Mouse (Mus musculus) forebrain, embryonic 13.5 days (tissue): ENCODE measurements around the gene Brix1. TPM values are rescaled to one million over a fixed set of nuclear protein-coding genes. Genes with fewer than 3 reads are reported as not detected.

Experiments
- ATAC-seq: fragments of 200-750 bp; cut with Nextera tagmentation; 2 replicates; pipeline ENCODE4 v1.8.0; 2017
- H3K27ac ChIP-seq: fragments of 300-500 bp; sonication (generic); 2 replicates; pipeline ENCODE4 v1.5.1; 2015; ENCODE audit warnings: inconsistent platforms, mild to moderate bottlenecking, moderate library complexity
- H3K27me3 ChIP-seq: fragments of 300-500 bp; sonication (generic); 2 replicates; pipeline ENCODE4 v1.6.1; 2015; ENCODE audit warnings: mild to moderate bottlenecking, inconsistent platforms
- H3K36me3 ChIP-seq: fragments of 300-500 bp; sonication (generic); 2 replicates; pipeline ENCODE4 v1.6.1; 2015; ENCODE audit warnings: mild to moderate bottlenecking, inconsistent platforms; ENCODE audit not compliant: poor library complexity, severe bottlenecking
- H3K4me1 ChIP-seq: fragments of 300-500 bp; sonication (generic); 2 replicates; pipeline ENCODE4 v1.6.1; 2015; ENCODE audit warnings: inconsistent platforms
- H3K4me2 ChIP-seq: fragments of 300-500 bp; sonication (generic); 2 replicates; pipeline ENCODE4 v1.6.1; 2015; ENCODE audit warnings: inconsistent platforms, mild to moderate bottlenecking, moderate library complexity
- H3K4me3 ChIP-seq: fragments of 300-500 bp; sonication (generic); 2 replicates; pipeline ENCODE4 v1.5.1; 2015; ENCODE audit warnings: mild to moderate bottlenecking, inconsistent platforms
- H3K9ac ChIP-seq: fragments of 300-500 bp; sonication (generic); 2 replicates; pipeline ENCODE4 v1.6.1; 2015; ENCODE audit warnings: mild to moderate bottlenecking, inconsistent platforms
- H3K9me3 ChIP-seq: fragments of 300-500 bp; sonication (generic); replicated peaks from 2 replicates; pipeline ENCODE4 v1.6.1; 2016; ENCODE audit warnings: inconsistent platforms
- WGBS: fragments of 180-500 bp; shearing (Covaris S2); methylation state at CpG from one replicate; pipeline ENCODE4 v1.1.7; 2015; 5-methylcytosine and 5-hydroxymethylcytosine counted together
- polyA plus RNA-seq: library from polyadenylated mRNA; unstranded; fragments of >200 nt; fragmentation: Nextera tagmentation; extraction: Ambion mirVana; gene quantifications from 2 replicates; pipeline ENCODE4 v1.2.1, GENCODE M21; 2015

The Brix1 gene
- polyA plus RNA-seq, 1 experiment from 2014 or later: 118 TPM

GRCm38 (mm10) chr15:10490101-10490500 lies 4.4 kb upstream of the Brix1 start:
- Histone ChIP-seq H3K9ac (no peak overlapping the region), H3K4me1 (peaks cover 12% of the 10 kb centered on the region), H3K4me3 (no peak overlapping the region), H3K27ac (no peak overlapping the region), H3K9me3 (no peaks in the 10 kb centered on the region), H3K4me2 (no peak overlapping the region), H3K36me3 (peaks cover 31% of the 10 kb centered on the region), H3K27me3 (no peaks in the 10 kb centered on the region)
- ATAC-seq: no peak
- 94% methylated on average over 5 of the region's 5 CpGs for WGBS

GRCm38 (mm10) chr15:10487246-10487645 lies 1.5 kb upstream of the Brix1 start:
- Histone ChIP-seq H3K4me2 (peak overlapping the region; percentile 73), H3K4me1 (peaks cover 23% of the 10 kb centered on the region), H3K9me3 (no peaks in the 10 kb centered on the region), H3K36me3 (peaks cover 23% of the 10 kb centered on the region), H3K9ac (0 out of 2 replicates have a peak overlapping the region, but pooled peaks have one; percentile 84), H3K4me3 (peak overlapping the region; percentile 75), H3K27me3 (no peaks in the 10 kb centered on the region), H3K27ac (no peak overlapping the region)
- ATAC-seq: no peak
- WGBS: 62% methylated on average over 2 of the region's 2 CpGs

- Histone ChIP-seq H3K27me3 (no peaks in the 10 kb centered on the region), H3K4me3 (peak overlapping the region; percentile 75), H3K4me2 (peak overlapping the region; percentile 73), H3K27ac (peak overlapping the region; percentile 61), H3K36me3 (peaks cover 23% of the 10 kb centered on the region), H3K9me3 (no peaks in the 10 kb centered on the region), H3K9ac (peak overlapping the region; percentile 84), H3K4me1 (peaks cover 23% of the 10 kb centered on the region)
- peak; percentile 62 for ATAC-seq
- WGBS: 1% methylated on average over 18 of the region's 18 CpGs
Observed at GRCm38 (mm10) chr15:10486365-10486839, 655 bp upstream of the Brix1 start.

- H3K4me1 ChIP-seq: peaks cover 18% of the 10 kb centered on the region; the same call in 1 of the 2 replicates
- peaks cover 17% of the 10 kb centered on the region for H3K36me3 ChIP-seq
- H3K9me3 ChIP-seq: no peaks in the 10 kb centered on the region
- H3K27me3 ChIP-seq: no peaks in the 10 kb centered on the region
- no peak for ATAC-seq
- H3K4me2 ChIP-seq: peak overlapping the region; percentile 83
- H3K27ac ChIP-seq: no peak overlapping the region
- H3K4me3 ChIP-seq: peak overlapping the region; percentile 85
- WGBS: 4% methylated on average over 3 of the region's 3 CpGs
- H3K9ac ChIP-seq: peak overlapping the region; percentile 90
Observed at GRCm38 (mm10) chr15:10470941-10471340, 14.8 kb downstream of the Brix1 start.

GRCm38 (mm10) chr15:10470151-10470831 lies 15.5 kb downstream of the Brix1 start, which contains the start of gene Dnajc21:
TSS of gene Dnajc21 (minus strand) at chr15:10470516.
- peak within 1 kb of the TSS; percentile 83 for H3K4me2 ChIP-seq
- H3K36me3 ChIP-seq: peaks cover 11% of the 10 kb centered on the region
- H3K27ac ChIP-seq: peak within 1 kb of the TSS; percentile 76
- peak; percentile 95 for ATAC-seq
- H3K4me3 ChIP-seq: peak within 1 kb of the TSS; percentile 85
- WGBS: under 1% methylated on average over 55 of the region's 87 CpGs
- H3K9ac ChIP-seq: peak within 1 kb of the TSS; percentile 90
- no peaks in the 10 kb centered on the region for H3K27me3 ChIP-seq
- peaks cover 18% of the 10 kb centered on the region; the same call in 1 of the 2 replicates for H3K4me1 ChIP-seq
- no peaks in the 10 kb centered on the region for H3K9me3 ChIP-seq

GRCm38 (mm10) chr15:10469641-10470150 lies 16.1 kb downstream of the Brix1 start:
- Histone ChIP-seq H3K4me1 (peaks cover 18% of the 10 kb centered on the region; the same call in 1 of the 2 replicates), H3K27me3 (no peaks in the 10 kb centered on the region), H3K27ac (peak overlapping the region; percentile 76), H3K4me3 (peak overlapping the region; percentile 85), H3K4me2 (peak overlapping the region; percentile 83), H3K9me3 (no peaks in the 10 kb centered on the region), H3K9ac (peak overlapping the region; percentile 90), H3K36me3 (peaks cover 7% of the 10 kb centered on the region)
- peak; percentile 19; the same call in 1 of the 2 replicates for ATAC-seq
- WGBS: under 1% methylated on average over 39 of the region's 40 CpGs

- Histone ChIP-seq H3K27me3 (no peaks in the 10 kb centered on the region), H3K4me2 (peak overlapping the region; percentile 83), H3K4me3 (peak overlapping the region; percentile 85; the same call in 1 of the 2 replicates), H3K27ac (no peak overlapping the region), H3K9ac (no peak overlapping the region), H3K4me1 (peaks cover 18% of the 10 kb centered on the region; the same call in 1 of the 2 replicates), H3K9me3 (no peaks in the 10 kb centered on the region), H3K36me3 (no peaks in the 10 kb centered on the region)
- WGBS: 85% methylated on average over 3 of the region's 3 CpGs
- ATAC-seq: no peak
Observed at GRCm38 (mm10) chr15:10468761-10469160, 17.0 kb downstream of the Brix1 start.

GRCm38 (mm10) chr15:10464678-10465077 lies 21.1 kb downstream of the Brix1 start:
- no peak overlapping the region for H3K9ac ChIP-seq
- no peak overlapping the region for H3K27ac ChIP-seq
- H3K36me3 ChIP-seq: peaks cover 25% of the 10 kb centered on the region
- no peaks in the 10 kb centered on the region for H3K27me3 ChIP-seq
- ATAC-seq: no peak
- peaks cover 14% of the 10 kb centered on the region; the same call in 1 of the 2 replicates for H3K4me1 ChIP-seq
- H3K9me3 ChIP-seq: no peaks in the 10 kb centered on the region
- no peak overlapping the region for H3K4me2 ChIP-seq
- H3K4me3 ChIP-seq: no peak overlapping the region
- 95% methylated on average over 3 of the region's 3 CpGs for WGBS

GRCm38 (mm10) chr15:10463555-10463954 lies 22.2 kb downstream of the Brix1 start:
- no peak for ATAC-seq

GRCm38 (mm10) chr15:10460986-10461385 lies 24.8 kb downstream of the Brix1 start:
- Histone ChIP-seq H3K4me2 (no peak overlapping the region), H3K9me3 (no peaks in the 10 kb centered on the region), H3K4me3 (no peak overlapping the region), H3K27me3 (no peaks in the 10 kb centered on the region), H3K4me1 (no peaks in the 10 kb centered on the region), H3K9ac (no peak overlapping the region), H3K36me3 (peaks cover 53% of the 10 kb centered on the region), H3K27ac (no peak overlapping the region)
- WGBS: 95% methylated on average over 12 of the region's 12 CpGs
- ATAC-seq: no peak

More at GRCm38 (mm10) chr15:10463555-10463954, 22.2 kb downstream of the Brix1 start:
- no peaks in the 10 kb centered on the region for H3K27me3 ChIP-seq
- H3K9me3 ChIP-seq: no peaks in the 10 kb centered on the region
- no peak overlapping the region for H3K27ac ChIP-seq
- H3K9ac ChIP-seq: no peak overlapping the region
- WGBS: 88% methylated on average over 5 of the region's 5 CpGs
- no peak overlapping the region for H3K4me2 ChIP-seq
- H3K4me1 ChIP-seq: peaks cover 4% of the 10 kb centered on the region; the same call in 1 of the 2 replicates
- H3K4me3 ChIP-seq: no peak overlapping the region
- peaks cover 33% of the 10 kb centered on the region for H3K36me3 ChIP-seq

- Histone ChIP-seq H3K36me3 (peaks cover 63% of the 10 kb centered on the region), H3K9me3 (no peaks in the 10 kb centered on the region), H3K27me3 (no peaks in the 10 kb centered on the region), H3K4me3 (no peak overlapping the region), H3K27ac (no peak overlapping the region), H3K4me1 (no peaks in the 10 kb centered on the region), H3K4me2 (no peak overlapping the region), H3K9ac (no peak overlapping the region)
- 98% methylated on average over 3 of the region's 3 CpGs for WGBS
- ATAC-seq: no peak
Observed at GRCm38 (mm10) chr15:10447102-10447501, 38.6 kb downstream of the Brix1 start.

GRCm38 (mm10) chr15:10442275-10442674 lies 43.5 kb downstream of the Brix1 start:
- 55% methylated on average over 1 of the region's 1 CpGs for WGBS
- Histone ChIP-seq H3K27me3 (no peaks in the 10 kb centered on the region), H3K36me3 (peaks cover 45% of the 10 kb centered on the region), H3K27ac (no peak overlapping the region), H3K9ac (no peak overlapping the region), H3K4me1 (no peaks in the 10 kb centered on the region), H3K4me2 (no peak overlapping the region), H3K4me3 (no peak overlapping the region), H3K9me3 (no peaks in the 10 kb centered on the region)
- no peak for ATAC-seq
